Mouse (Mus musculus): ENCODE measurements around the gene Pex26. TPM values are rescaled to one million over a fixed set of nuclear protein-coding genes. Genes with fewer than 3 reads are reported as not detected.

Gene Pex26
- total and polyA plus RNA-seq, 3 experiments, result 8.6 to 16.9 (median 15.7) TPM

DNA sequence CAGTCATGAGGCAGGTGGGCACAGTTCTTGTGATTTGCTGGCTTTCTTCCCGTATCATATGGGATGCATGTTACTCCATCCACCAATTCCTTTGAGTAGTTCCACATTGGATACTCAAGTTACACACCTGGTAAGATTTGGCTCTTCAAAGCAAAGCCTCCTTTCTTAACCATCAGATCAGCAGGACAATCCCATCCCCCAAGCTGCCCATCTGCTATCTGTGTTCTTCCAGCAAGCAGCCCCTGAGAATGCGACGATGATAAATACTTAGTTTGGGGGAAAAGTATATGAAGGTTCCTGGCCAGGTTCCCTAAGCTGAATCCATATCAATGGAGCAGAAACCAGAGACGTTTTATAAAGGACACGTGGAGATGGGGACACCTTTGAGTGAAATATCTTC is 30.8 kb downstream of the Pex26 start:
- DNase-seq (ENCODE audit: low spot score) (no peak), ATAC-seq (ENCODE audit: extremely low read depth, insufficient number of reproducible peaks, low FRiP score, poor library complexity, severe bottlenecking) (no peak)
- Histone ChIP-seq H3K4me1 (ENCODE audit: insufficient read depth, low read depth, low read length) (peaks cover 25% of the 10 kb centered on the region), H3K4me3 (ENCODE audit: low read depth, low read length) (no peak overlapping the region), H3K9me3 (replicated peaks) (no peaks in the 10 kb centered on the region), H3K36me3 (replicated peaks) (no peaks in the 10 kb centered on the region), H3K27me3 (ENCODE audit: insufficient read depth, low read length) (peaks cover 48% of the 10 kb centered on the region)
- no peak for TF ChIP-seq GATA1 (IDR thresholded peaks at IDR 0.05; ENCODE audit: borderline replicate concordance, low read length)
- no peak for TF ChIP-seq TAL1 (conservative IDR thresholded peaks at IDR 0.05; ENCODE audit: low read depth, low read length)
- TF ChIP-seq GATA2 (IDR thresholded peaks at IDR 0.05; ENCODE audit: borderline replicate concordance, low read depth, low read length), result no peak
- TF ChIP-seq CTCF (IDR thresholded peaks at IDR 0.05; ENCODE audit: low read depth, low read length), result no peak
- TF ChIP-seq POLR2AphosphoS5 (IDR thresholded peaks at IDR 0.05; ENCODE audit: insufficient replicate concordance, low read depth, low read length), result no peak

DNA sequence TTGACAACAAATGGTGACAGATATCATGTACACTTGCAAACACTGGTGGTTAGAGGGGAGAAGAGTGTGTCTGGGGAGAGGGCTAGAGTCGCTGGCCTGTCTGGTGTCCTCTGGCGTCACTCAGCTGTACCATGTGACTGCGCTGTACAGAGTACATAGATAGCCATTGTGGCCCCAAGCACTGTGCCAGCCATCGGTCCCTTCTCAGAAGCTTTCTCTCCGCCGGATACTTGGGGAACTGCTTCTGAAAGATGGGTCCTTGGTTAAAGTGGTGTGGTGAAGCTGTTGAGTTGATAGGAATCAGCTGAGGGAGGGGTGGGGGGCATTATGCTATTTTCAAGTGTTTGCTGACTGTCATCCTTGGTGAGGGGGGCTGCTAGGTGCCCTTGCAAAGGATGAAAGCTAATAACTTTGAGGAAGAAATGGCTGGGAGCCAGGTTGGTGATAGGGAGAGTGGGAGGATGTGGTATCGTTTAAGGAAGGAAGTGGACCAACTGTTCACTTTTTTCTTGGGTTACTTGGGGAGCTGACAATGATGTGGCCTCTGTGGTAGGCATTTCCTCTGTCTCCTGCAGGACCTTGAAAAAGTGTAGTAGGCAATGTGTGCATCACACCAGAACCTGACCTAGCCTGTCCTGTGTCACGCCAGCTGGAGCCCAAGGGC is 31.3 kb downstream of the Pex26 start:
- peak; percentile 55 for ATAC-seq (ENCODE audit: extremely low read depth, insufficient number of reproducible peaks, low FRiP score, poor library complexity, severe bottlenecking)
- Histone ChIP-seq H3K36me3 (replicated peaks) (no peaks in the 10 kb centered on the region), H3K9me3 (replicated peaks) (no peaks in the 10 kb centered on the region), H3K4me3 (ENCODE audit: low read depth, low read length) (no peak overlapping the region), H3K4me1 (ENCODE audit: insufficient read depth, low read depth, low read length) (peaks cover 27% of the 10 kb centered on the region), H3K27me3 (ENCODE audit: insufficient read depth, low read length) (peaks cover 50% of the 10 kb centered on the region)
- no peak for DNase-seq (ENCODE audit: low spot score)
- no peak for TF ChIP-seq GATA2 (IDR thresholded peaks at IDR 0.05; ENCODE audit: borderline replicate concordance, low read depth, low read length)
- no peak for TF ChIP-seq GATA1 (IDR thresholded peaks at IDR 0.05; ENCODE audit: borderline replicate concordance, low read length)
- TF ChIP-seq CTCF (IDR thresholded peaks at IDR 0.05; ENCODE audit: low read depth, low read length), result no peak
- TF ChIP-seq POLR2AphosphoS5 (IDR thresholded peaks at IDR 0.05; ENCODE audit: insufficient replicate concordance, low read depth, low read length), result no peak
- TF ChIP-seq TAL1 (conservative IDR thresholded peaks at IDR 0.05; ENCODE audit: low read depth, low read length), result no peak

DNA sequence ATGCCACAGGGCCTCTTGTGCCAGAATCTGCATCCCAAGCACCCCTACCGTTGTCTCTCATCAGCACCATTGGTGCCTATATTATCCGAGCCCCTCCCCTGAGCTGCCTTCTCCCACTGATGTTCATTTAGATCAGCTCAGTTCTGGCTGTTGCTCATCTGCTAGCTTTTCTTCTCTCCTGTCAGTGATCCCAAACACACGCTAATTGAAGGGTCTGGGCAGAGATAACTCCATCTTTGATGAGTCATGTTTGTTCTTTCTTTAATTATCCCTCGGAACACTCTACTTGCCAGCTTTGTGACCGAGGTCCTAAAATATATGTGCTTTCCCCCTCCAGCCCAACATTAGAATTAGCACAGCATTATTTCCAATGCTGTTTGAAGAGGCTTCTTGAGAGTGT is 31.9 kb downstream of the Pex26 start:
- no peak for ATAC-seq (ENCODE audit: extremely low read depth, insufficient number of reproducible peaks, low FRiP score, poor library complexity, severe bottlenecking)

DNA sequence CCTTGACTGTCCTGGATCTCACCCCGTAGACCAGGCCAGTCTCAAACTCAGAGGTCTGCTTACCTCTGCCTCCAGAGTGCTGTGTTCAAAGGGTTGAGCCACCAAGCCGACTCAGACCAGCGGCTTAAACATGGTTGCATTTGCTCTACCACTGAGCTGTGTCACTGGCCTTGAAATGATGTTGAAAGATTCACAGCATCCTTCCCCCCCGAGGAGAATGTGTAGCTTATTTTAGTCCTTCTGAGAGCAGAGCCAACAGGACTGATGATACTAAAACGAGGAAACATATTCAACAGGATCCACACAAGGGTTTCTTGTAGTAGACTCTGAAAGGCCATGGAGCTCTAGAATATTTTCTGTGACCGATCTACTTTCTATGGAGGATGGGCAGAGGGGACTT is 32.4 kb downstream of the Pex26 start:
- Histone ChIP-seq H3K4me1 (ENCODE audit: insufficient read depth, low read depth, low read length) (peaks cover 27% of the 10 kb centered on the region), H3K9me3 (replicated peaks) (no peaks in the 10 kb centered on the region), H3K36me3 (replicated peaks) (no peaks in the 10 kb centered on the region), H3K4me3 (ENCODE audit: low read depth, low read length) (no peak overlapping the region), H3K27me3 (ENCODE audit: insufficient read depth, low read length) (peaks cover 52% of the 10 kb centered on the region)
- DNase-seq (ENCODE audit: low spot score) (no peak), ATAC-seq (ENCODE audit: extremely low read depth, insufficient number of reproducible peaks, low FRiP score, poor library complexity, severe bottlenecking) (no peak)
- TF ChIP-seq POLR2AphosphoS5 (IDR thresholded peaks at IDR 0.05; ENCODE audit: insufficient replicate concordance, low read depth, low read length) (no peak), GATA1 (IDR thresholded peaks at IDR 0.05; ENCODE audit: borderline replicate concordance, low read length) (no peak), TAL1 (conservative IDR thresholded peaks at IDR 0.05; ENCODE audit: low read depth, low read length) (no peak), CTCF (IDR thresholded peaks at IDR 0.05; ENCODE audit: low read depth, low read length) (no peak), GATA2 (IDR thresholded peaks at IDR 0.05; ENCODE audit: borderline replicate concordance, low read depth, low read length) (no peak)

More for the DNA sequence above, 31.9 kb downstream of the Pex26 start:
- peaks cover 52% of the 10 kb centered on the region for H3K27me3 ChIP-seq (ENCODE audit: insufficient read depth, low read length)
- no peaks in the 10 kb centered on the region for H3K9me3 ChIP-seq (replicated peaks)
- TF ChIP-seq TAL1 (conservative IDR thresholded peaks at IDR 0.05; ENCODE audit: low read depth, low read length), result no peak
- DNase-seq (ENCODE audit: low spot score), result no peak
- no peak overlapping the region for H3K4me3 ChIP-seq (ENCODE audit: low read depth, low read length)
- H3K4me1 ChIP-seq (ENCODE audit: insufficient read depth, low read depth, low read length), result peaks cover 27% of the 10 kb centered on the region
- H3K36me3 ChIP-seq (replicated peaks), result no peaks in the 10 kb centered on the region

DNA sequence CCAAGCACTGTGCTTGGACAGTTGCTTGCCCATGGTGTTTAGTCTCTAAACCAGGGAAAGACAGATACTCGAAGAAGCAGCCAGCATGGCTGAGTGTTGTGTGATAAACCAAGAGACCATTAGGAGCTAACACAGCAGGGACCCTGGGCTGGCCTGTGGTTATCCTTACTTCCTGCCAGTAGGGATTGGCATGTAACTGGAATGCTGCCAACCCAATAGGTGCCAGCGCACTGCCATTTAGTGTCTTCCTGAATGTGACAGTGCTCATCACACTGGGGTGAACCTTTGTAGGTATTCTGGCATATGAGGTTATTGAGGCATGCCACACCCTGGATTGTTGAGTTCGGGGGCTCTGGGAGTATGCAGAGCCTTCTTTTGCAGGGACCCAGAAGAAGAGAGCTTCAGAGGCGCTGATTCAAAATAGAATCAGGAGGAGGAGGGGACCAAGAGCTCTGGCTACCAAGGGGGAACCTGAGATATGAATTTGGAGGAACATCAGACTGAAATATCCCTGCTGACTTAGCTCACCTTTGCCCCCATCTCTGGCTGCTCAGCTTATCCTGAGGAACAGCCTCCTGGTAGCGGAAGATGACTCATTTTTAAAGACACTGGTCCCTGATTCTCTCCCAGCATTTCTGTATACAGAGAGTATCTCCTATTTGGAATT is 33.3 kb downstream of the Pex26 start:
- H3K4me1 ChIP-seq (ENCODE audit: insufficient read depth, low read depth, low read length), result peaks cover 24% of the 10 kb centered on the region
- H3K9me3 ChIP-seq (replicated peaks), result no peaks in the 10 kb centered on the region
- peaks cover 48% of the 10 kb centered on the region for H3K27me3 ChIP-seq (ENCODE audit: insufficient read depth, low read length)
- H3K36me3 ChIP-seq (replicated peaks), result no peaks in the 10 kb centered on the region
- ATAC-seq (ENCODE audit: extremely low read depth, insufficient number of reproducible peaks, low FRiP score, poor library complexity, severe bottlenecking), result no peak
- DNase-seq (ENCODE audit: low spot score), result no peak
- H3K4me3 ChIP-seq (ENCODE audit: low read depth, low read length), result no peak overlapping the region
- TF ChIP-seq TAL1 (conservative IDR thresholded peaks at IDR 0.05; ENCODE audit: low read depth, low read length) (no peak), GATA2 (IDR thresholded peaks at IDR 0.05; ENCODE audit: borderline replicate concordance, low read depth, low read length) (no peak), POLR2AphosphoS5 (IDR thresholded peaks at IDR 0.05; ENCODE audit: insufficient replicate concordance, low read depth, low read length) (no peak), GATA1 (IDR thresholded peaks at IDR 0.05; ENCODE audit: borderline replicate concordance, low read length) (no peak), CTCF (IDR thresholded peaks at IDR 0.05; ENCODE audit: low read depth, low read length) (no peak)

DNA sequence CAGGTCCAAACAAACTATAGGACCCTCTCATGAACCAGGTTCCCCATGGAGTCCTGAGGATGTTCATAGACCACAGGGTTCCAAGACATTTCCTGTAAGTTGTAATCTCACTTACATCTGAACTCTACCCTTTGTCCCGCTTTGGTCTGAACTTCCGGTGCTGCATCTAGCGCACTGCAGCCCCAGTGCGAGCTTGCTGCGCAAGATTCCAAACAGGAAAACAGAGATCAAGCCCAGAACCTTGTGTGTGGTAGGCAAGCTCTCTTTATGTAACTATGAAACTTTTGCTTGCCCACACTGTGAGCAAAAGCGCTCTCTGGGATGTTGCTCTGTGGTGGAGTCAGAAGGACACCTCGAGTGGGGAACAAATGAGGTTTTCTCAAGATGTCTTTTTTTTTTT is 34.5 kb downstream of the Pex26 start:
- Histone ChIP-seq H3K4me3 (ENCODE audit: low read depth, low read length) (no peak overlapping the region), H3K9me3 (replicated peaks) (peaks cover 4% of the 10 kb centered on the region), H3K36me3 (replicated peaks) (peaks cover 4% of the 10 kb centered on the region), H3K4me1 (ENCODE audit: insufficient read depth, low read depth, low read length) (peaks cover 27% of the 10 kb centered on the region), H3K27me3 (ENCODE audit: insufficient read depth, low read length) (peaks cover 45% of the 10 kb centered on the region)
- ATAC-seq (ENCODE audit: extremely low read depth, insufficient number of reproducible peaks, low FRiP score, poor library complexity, severe bottlenecking) (no peak), DNase-seq (ENCODE audit: low spot score) (no peak)
- TF ChIP-seq GATA1 (IDR thresholded peaks at IDR 0.05; ENCODE audit: borderline replicate concordance, low read length), result no peak
- no peak for TF ChIP-seq TAL1 (conservative IDR thresholded peaks at IDR 0.05; ENCODE audit: low read depth, low read length)
- no peak for TF ChIP-seq CTCF (IDR thresholded peaks at IDR 0.05; ENCODE audit: low read depth, low read length)
- TF ChIP-seq GATA2 (IDR thresholded peaks at IDR 0.05; ENCODE audit: borderline replicate concordance, low read depth, low read length), result no peak
- no peak for TF ChIP-seq POLR2AphosphoS5 (IDR thresholded peaks at IDR 0.05; ENCODE audit: insufficient replicate concordance, low read depth, low read length)

All from G1E (cell line).